Comparison of ENCODE assay signal across 16 mouse cellular contexts in genomic region chr3:89558972-89559910, GRCm38 (mm10). TPM values are rescaled to one million over a fixed set of nuclear protein-coding genes. Genes with fewer than 3 reads are reported as not detected.
A peak's percentile ranks its signal among the peaks of the same experiment; 100 is the strongest.
DNase-seq lines count a peak whose midpoint lies in the region; ATAC-seq and TF ChIP-seq lines count a peak whose summit lies in the region.
"Had no signal": no experiment of that assay in that cellular context is flagged by ENCODE, and none has a peak within 500 bp of the region (broad histone marks: within the 10 kb centered on the region; RNA-seq: fewer than 3 reads in every experiment).

No protein-coding gene starts in this region.

- no peak overlapping the region for H3K4me3 ChIP-seq in forebrain, embryonic 10.5 days
- H3K4me3 ChIP-seq in hindbrain, postnatal 0 days (ENCODE audit: low read length), result no peak overlapping the region
- H3K4me3 ChIP-seq: lung, embryonic 15.5 days; stomach, embryonic 15.5 days had no signal

- H3K9me3 ChIP-seq in forebrain, embryonic 10.5 days, result no peaks in the 10 kb centered on the region
- H3K9me3 ChIP-seq in hindbrain, postnatal 0 days (ENCODE audit: low read length), result no peaks in the 10 kb centered on the region
- H3K9me3 ChIP-seq: lung, embryonic 15.5 days; stomach, embryonic 15.5 days had no signal

- H3K36me3 ChIP-seq in forebrain, embryonic 10.5 days (replicated peaks), result no peaks in the 10 kb centered on the region
- no peaks in the 10 kb centered on the region for H3K36me3 ChIP-seq in hindbrain, postnatal 0 days (ENCODE audit: insufficient read depth, low read length)
- H3K36me3 ChIP-seq: lung, embryonic 15.5 days; stomach, embryonic 15.5 days had no signal

- DNase-seq in layer of hippocampus, postnatal 14 days (ENCODE audit: low spot score in 2 of 2), result peak; percentile 61 to 73
- no peak for DNase-seq in layer of hippocampus, adult 9-11 months
- DNase-seq in Muller cell, postnatal 12 days (ENCODE audit: inconsistent ontology term), result peak; percentile 58
- DNase-seq in forebrain, embryonic 10.5 days (ENCODE audit: extremely low spot score, low spot score), result no peak
- peak; percentile 60 for DNase-seq in hindbrain, postnatal 0 days (ENCODE audit: low spot score)
- DNase-seq in kidney, postnatal 36 days, result no peak
- DNase-seq in testis, postnatal 10 days (ENCODE audit: low spot score), result no peak
- no peak for DNase-seq in spleen, adult 18-20 months
- DNase-seq: adrenal gland, adult 8-10 months; heart, postnatal 10 days; kidney, adult 8-10 months; liver had no signal

- peaks cover 22% of the 10 kb centered on the region for H3K4me1 ChIP-seq in forebrain, embryonic 10.5 days
- 0 out of 2 replicates have a peak, but pooled peaks cover 4% of the 10 kb centered on the region for H3K4me1 ChIP-seq in hindbrain, postnatal 0 days (ENCODE audit: insufficient read depth, low read length)
- H3K4me1 ChIP-seq: lung, embryonic 15.5 days; stomach, embryonic 15.5 days had no signal

- H3K27ac ChIP-seq in forebrain, embryonic 10.5 days, result peak overlapping the region; percentile 27; the same call in 1 of the 2 replicates
- H3K27ac ChIP-seq in hindbrain, postnatal 0 days, result peak overlapping the region; percentile 43; the same call in 1 of the 2 replicates
- H3K27ac ChIP-seq: lung, embryonic 15.5 days; stomach, embryonic 15.5 days had no signal

- 67% methylated on average over 15 of the region's 15 CpGs for WGBS in forebrain, embryonic 10.5 days
- WGBS in hindbrain, postnatal 0 days, result 38% methylated on average over 15 of the region's 15 CpGs

- H3K4me2 ChIP-seq in hindbrain, postnatal 0 days (ENCODE audit: low read depth, low read length), result no peak overlapping the region
- H3K4me2 ChIP-seq: lung, embryonic 15.5 days; stomach, embryonic 15.5 days had no signal

- no peak for TF ChIP-seq CTCF in hindbrain, postnatal 0 days (IDR thresholded peaks at IDR 0.05; ENCODE audit: low read depth)

- peak; percentile 75 for ATAC-seq in hindbrain, postnatal 0 days
- ATAC-seq: CD4-positive, CD25-positive, alpha-beta regulatory T cell, adult 4 months had no signal

- H3K9ac ChIP-seq in hindbrain, postnatal 0 days (replicated peaks; ENCODE audit: low read length), result no peak overlapping the region
- H3K9ac ChIP-seq: lung, embryonic 15.5 days; stomach, embryonic 15.5 days had no signal

- peaks cover 4% of the 10 kb centered on the region; the same call in 1 of the 2 replicates for H3K27me3 ChIP-seq in forebrain, embryonic 10.5 days (ENCODE audit: poor library complexity, severe bottlenecking)
- no peaks in the 10 kb centered on the region for H3K27me3 ChIP-seq in hindbrain, postnatal 0 days (ENCODE audit: insufficient read depth, low read length)
- H3K27me3 ChIP-seq: lung, embryonic 15.5 days; stomach, embryonic 15.5 days had no signal

RNA-seq across cellular contexts. Expression of gene Kcnn3, which starts 39.3 kb away (rescaled TPM):
- total RNA-seq in layer of hippocampus, postnatal 14 days (2021), result 10 to 100 TPM; 25.5 to 26.6 TPM
- 0.81 and 0.92 TPM in 2 replicates for polyA plus RNA-seq in forebrain, embryonic 10.5 days (2016; fragmentation: Nextera tagmentation; extraction: Ambion mirVana)
- total RNA-seq in hindbrain, postnatal 0 days (2014; rRNA removed), result 20.8 and 27.3 TPM in 2 replicates
- 7.2 and 7.4 TPM in 2 replicates for polyA plus RNA-seq in hindbrain, postnatal 0 days (2015; fragmentation: Nextera tagmentation; extraction: Ambion mirVana)
- total RNA-seq: granulocyte monocyte progenitor cell, adult 5-6 weeks had no signal
- polyA plus RNA-seq: CD4-positive, CD25-positive, alpha-beta regulatory T cell, adult 4 months had no signal

Comparison
In these comparisons a context has a peak if more than half of its experiments do, and no peak if none do; other contexts are left out.
1. DNase-seq: peak in layer of hippocampus, postnatal 14 days (2 of 2), Muller cell, postnatal 12 days (single experiment) and hindbrain, postnatal 0 days (single experiment); none in layer of hippocampus, adult 9-11 months (single experiment), forebrain, embryonic 10.5 days (single experiment), kidney, postnatal 36 days (0 of 2), testis, postnatal 10 days (single experiment) and spleen, adult 18-20 months (0 of 2).